Mouse (Mus musculus): ENCODE measurements at regions not wholly inside any gene's neighbourhood (a gene's known extent, or its start where the extent isn't known, plus 50 kb on each side); places are given as distances from the start of the nearest gene placed in this dataset.

DNA sequence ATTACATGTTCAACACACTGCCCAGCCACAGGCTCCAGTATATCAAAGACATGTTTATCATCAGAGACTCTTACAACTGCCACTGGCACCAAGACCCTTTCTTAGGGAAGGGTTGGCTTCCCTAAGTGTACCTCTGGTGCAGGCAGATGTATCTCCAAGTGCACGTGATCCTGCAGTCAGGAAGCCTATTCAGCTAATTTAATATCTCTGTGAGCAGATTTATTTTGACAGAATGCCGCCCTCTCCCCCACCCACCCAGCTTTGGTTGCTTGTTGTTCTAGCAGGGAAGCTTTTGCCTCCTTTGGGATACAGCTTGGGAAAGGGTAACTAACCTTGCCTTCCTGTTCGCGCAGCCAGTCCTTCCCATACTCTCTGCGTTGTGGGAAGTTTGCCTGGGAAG, 83.5 kb upstream of the Spon1 start:
- TF ChIP-seq FLI1 (IDR thresholded peaks at IDR 0.05; ENCODE audit: low read length) (no peak), GATA1 (IDR thresholded peaks at IDR 0.05; ENCODE audit: borderline replicate concordance, low read length) (no peak)

All from megakaryocyte, embryonic 14.5 days (primary cell).